Mouse (Mus musculus) lung, embryonic 16.5 days (tissue): ENCODE results near the gene Atg2b. TPM values are rescaled to one million over a fixed set of nuclear protein-coding genes. Genes with fewer than 3 reads are reported as not detected.

Experiments
- ATAC-seq: fragments of 200-750 bp; cut with Nextera tagmentation; 2 replicates; pipeline ENCODE4 v1.8.0; 2017; ENCODE audit warnings: low read depth, mild to moderate bottlenecking, moderate library complexity
- H3K27ac ChIP-seq: fragments of 300-500 bp; sonication (generic); 2 replicates; pipeline ENCODE4 v1.5.1; 2014; ENCODE audit warnings: mild to moderate bottlenecking, control low read depth, low read length
- H3K27me3 ChIP-seq: fragments of 300-500 bp; sonication (generic); 2 replicates; pipeline ENCODE4 v1.6.1; 2014; ENCODE audit warnings: low read depth, low read length, mixed read lengths; ENCODE audit not compliant: control insufficient read depth, insufficient read depth
- H3K36me3 ChIP-seq: fragments of 300-500 bp; sonication (generic); 2 replicates; pipeline ENCODE4 v1.6.1; 2014; ENCODE audit warnings: low read length; ENCODE audit not compliant: control insufficient read depth, insufficient read depth
- H3K4me1 ChIP-seq: fragments of 300-500 bp; sonication (generic); replicated peaks from 2 replicates; pipeline ENCODE4 v1.6.1; 2014; ENCODE audit warnings: low read length, mixed read lengths; ENCODE audit not compliant: control insufficient read depth, insufficient read depth
- H3K4me2 ChIP-seq: fragments of 300-500 bp; sonication (generic); 2 replicates; pipeline ENCODE4 v1.6.1; 2014; ENCODE audit warnings: low read depth, low read length, control low read depth
- H3K4me3 ChIP-seq: fragments of 300-500 bp; sonication (generic); 2 replicates; pipeline ENCODE4 v1.5.1; 2014; ENCODE audit warnings: mild to moderate bottlenecking, low read length, control low read depth
- H3K9ac ChIP-seq: fragments of 300-500 bp; sonication (generic); 2 replicates; pipeline ENCODE4 v1.6.1; 2014; ENCODE audit warnings: low read length, control low read depth
- H3K9me3 ChIP-seq: fragments of 300-500 bp; sonication (generic); 2 replicates; pipeline ENCODE4 v1.6.1; 2016; ENCODE audit warnings: low read length; ENCODE audit not compliant: control insufficient read depth
- WGBS: fragments of 180-500 bp; shearing (Covaris S2); extraction: QIAGEN DNeasy Blood & Tissue Kit; methylation state at CpG from one replicate; pipeline ENCODE4 v1.1.7; 2014; 5-methylcytosine and 5-hydroxymethylcytosine counted together
- polyA plus RNA-seq: library from polyadenylated mRNA; unstranded; fragments of >200 nt; fragmentation: Nextera tagmentation; extraction: Ambion mirVana; gene quantifications from 2 replicates; pipeline ENCODE4 v1.2.1, GENCODE M21; 2015

The Atg2b gene
- polyA plus RNA-seq, 1 experiment from 2014 or later, result 11.1 TPM

DNA sequence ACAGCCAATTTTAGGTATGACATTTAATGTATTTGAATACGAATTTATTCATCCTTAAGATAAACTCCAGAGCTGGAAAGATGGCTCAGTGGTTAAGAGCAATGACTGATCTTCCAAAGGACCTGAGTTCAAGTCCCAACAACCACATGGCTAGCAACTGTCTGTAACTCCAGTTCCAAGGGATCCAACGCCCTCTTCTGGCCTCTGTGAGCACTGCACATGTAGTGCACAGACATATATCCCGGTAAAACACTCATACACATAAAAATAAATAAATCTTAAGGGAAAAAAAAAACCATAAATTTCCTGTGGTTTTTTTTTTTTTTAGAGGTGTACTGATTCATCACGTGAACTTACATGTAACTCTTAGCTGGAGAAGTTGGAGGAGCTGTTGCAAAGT, 47.5 kb downstream of the Atg2b start:
- H3K27me3 ChIP-seq, result no peaks in the 10 kb centered on the region
- H3K4me3 ChIP-seq, result no peak overlapping the region
- H3K4me2 ChIP-seq, result no peak overlapping the region
- no peak overlapping the region for H3K9ac ChIP-seq
- no peak overlapping the region for H3K27ac ChIP-seq
- H3K36me3 ChIP-seq, result peaks cover 61% of the 10 kb centered on the region
- H3K4me1 ChIP-seq, result no peaks in the 10 kb centered on the region
- H3K9me3 ChIP-seq, result no peaks in the 10 kb centered on the region
- 77% methylated on average over 4 of the region's 4 CpGs for WGBS
- no peak for ATAC-seq

DNA sequence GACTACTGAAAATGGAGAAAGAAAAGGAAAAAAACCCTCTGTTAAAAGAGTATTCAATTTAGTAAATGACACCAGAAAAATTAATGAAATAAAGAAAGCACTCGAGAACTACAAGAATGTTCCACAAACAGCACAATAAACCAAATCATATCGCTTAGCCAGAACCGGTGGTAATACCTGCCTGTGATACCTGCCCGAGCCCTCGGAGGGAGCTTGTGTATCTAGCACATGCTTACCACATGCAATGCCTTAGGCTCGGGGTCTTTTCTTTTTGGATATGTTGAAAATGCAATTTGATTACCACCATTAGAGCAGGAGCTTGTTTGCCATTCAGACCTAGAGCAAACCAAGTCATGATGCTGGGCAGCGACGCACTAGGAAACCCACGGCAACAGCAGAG, 48.5 kb downstream of the Atg2b start:
- Histone ChIP-seq H3K27ac (no peak overlapping the region), H3K9ac (no peak overlapping the region), H3K4me3 (no peak overlapping the region), H3K4me2 (no peak overlapping the region), H3K36me3 (peaks cover 60% of the 10 kb centered on the region), H3K9me3 (no peaks in the 10 kb centered on the region), H3K4me1 (no peaks in the 10 kb centered on the region), H3K27me3 (no peaks in the 10 kb centered on the region)
- WGBS, result 88% methylated on average over 9 of the region's 9 CpGs
- no peak for ATAC-seq

DNA sequence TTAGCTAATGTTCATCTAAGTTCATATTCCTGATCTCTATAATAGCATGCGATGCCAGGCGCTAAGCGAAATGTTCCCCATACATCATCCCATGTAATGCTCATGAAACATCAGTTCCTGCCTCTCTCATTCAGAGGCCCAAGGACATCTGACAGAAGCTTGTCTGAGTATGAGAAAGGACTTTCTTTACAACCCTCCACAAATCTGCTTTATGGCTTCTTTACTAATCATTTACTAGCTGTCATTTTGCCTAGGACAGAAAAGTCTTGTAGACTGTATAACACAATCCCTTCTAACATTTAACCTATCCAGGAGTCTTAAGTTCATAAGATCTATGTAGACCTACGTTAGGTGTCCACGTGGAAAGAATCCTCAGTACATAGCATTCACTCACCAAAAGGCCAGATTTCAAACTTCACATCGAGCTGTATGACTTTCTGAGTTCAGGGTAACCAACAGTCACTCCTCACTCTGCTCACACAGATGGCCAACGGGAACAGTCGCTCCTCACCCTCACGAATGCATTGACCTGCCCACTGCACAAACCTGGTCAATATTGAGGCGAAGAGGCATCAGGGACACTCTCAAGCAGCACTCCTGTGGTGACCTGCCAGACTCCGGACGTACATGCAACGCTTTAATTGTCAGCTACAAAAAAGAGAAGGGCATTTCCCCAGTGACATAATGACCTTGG, 50.5 kb downstream of the Atg2b start:
- no peak for ATAC-seq
- Histone ChIP-seq H3K4me2 (no peak overlapping the region), H3K27ac (no peak overlapping the region), H3K27me3 (no peaks in the 10 kb centered on the region), H3K9ac (no peak overlapping the region), H3K4me3 (no peak overlapping the region), H3K9me3 (no peaks in the 10 kb centered on the region), H3K36me3 (peaks cover 47% of the 10 kb centered on the region), H3K4me1 (no peaks in the 10 kb centered on the region)
- 93% methylated on average over 13 of the region's 13 CpGs for WGBS

DNA sequence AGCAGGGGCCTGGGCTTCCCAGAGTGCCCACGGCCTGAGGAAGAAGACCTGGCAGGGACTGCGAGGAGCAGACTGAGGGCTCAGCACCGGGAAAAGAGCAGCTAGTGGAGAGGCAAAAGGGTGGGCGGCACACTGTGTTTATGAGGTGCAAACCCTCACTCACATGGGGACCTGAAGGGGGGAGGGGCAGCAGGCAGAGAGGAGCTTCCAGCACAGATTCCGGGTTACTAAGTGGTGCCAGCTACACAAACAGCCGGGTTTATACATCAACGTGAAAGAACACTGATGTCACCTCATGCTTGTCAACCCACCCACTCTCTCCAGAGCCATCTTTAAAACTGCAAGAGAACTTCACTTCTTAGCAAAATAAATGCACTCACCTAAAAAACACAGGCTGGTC, 59.2 kb downstream of the Atg2b start:
- Histone ChIP-seq H3K36me3 (peaks cover 26% of the 10 kb centered on the region), H3K4me3 (no peak overlapping the region), H3K9ac (no peak overlapping the region), H3K9me3 (no peaks in the 10 kb centered on the region), H3K4me2 (no peak overlapping the region), H3K27ac (no peak overlapping the region), H3K4me1 (no peaks in the 10 kb centered on the region), H3K27me3 (no peaks in the 10 kb centered on the region)
- ATAC-seq, result no peak
- WGBS, result 50% methylated on average over 7 of the region's 7 CpGs

DNA sequence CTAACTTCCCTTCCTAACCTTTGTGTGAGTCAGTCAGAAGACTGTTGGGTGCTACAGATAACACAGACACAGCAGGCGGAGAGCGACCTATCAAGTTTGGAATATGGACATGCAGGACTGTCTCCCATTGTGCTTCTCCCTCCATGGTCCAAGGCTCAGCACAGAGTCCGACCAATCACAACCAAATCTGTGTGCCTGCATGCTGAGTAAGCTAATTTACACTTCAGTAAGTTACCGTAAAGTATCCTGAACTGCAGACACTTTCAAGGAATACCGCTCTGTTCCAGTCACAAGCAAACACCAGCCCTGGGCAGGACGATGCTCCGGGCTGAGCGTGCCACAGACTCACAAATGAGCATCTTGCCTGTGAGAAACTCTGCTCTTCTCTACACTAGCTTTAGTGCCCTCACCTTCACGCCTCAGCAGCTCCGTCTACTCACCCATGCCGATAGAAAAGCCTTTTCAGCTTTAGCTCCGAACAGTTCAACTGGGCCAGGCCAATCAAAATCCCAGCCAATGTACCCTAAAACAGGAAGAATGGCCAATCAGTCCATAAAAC, 62.0 kb downstream of the Atg2b start:
- ATAC-seq, result no peak
- no peaks in the 10 kb centered on the region for H3K27me3 ChIP-seq
- H3K36me3 ChIP-seq, result peaks cover 39% of the 10 kb centered on the region
- no peaks in the 10 kb centered on the region for H3K9me3 ChIP-seq
- no peak overlapping the region for H3K4me2 ChIP-seq
- H3K4me1 ChIP-seq, result no peaks in the 10 kb centered on the region
- no peak overlapping the region for H3K9ac ChIP-seq
- no peak overlapping the region for H3K27ac ChIP-seq
- 92% methylated on average over 12 of the region's 12 CpGs for WGBS
- H3K4me3 ChIP-seq, result no peak overlapping the region

DNA sequence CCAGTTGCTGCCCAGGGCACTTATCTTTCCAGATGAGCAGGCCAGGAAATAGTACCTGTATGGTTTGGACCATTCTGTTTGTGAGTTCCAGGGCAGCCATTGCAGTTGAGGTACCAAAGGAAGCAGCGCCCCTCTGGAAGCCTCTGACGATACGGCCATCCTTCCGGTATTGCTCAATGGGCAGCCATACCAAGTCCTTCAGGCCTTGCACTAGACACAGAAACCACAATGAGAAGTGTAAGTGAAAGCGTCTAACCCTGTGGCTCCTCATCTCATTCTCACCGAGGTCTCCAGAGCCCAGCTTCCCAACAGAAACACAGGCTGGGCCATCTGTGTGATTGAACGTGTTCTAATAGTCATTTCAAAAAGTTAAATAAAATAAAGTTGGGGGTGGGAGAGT, 63.0 kb downstream of the Atg2b start:
- Histone ChIP-seq H3K27ac (no peak overlapping the region), H3K27me3 (no peaks in the 10 kb centered on the region), H3K4me1 (no peaks in the 10 kb centered on the region), H3K36me3 (peaks cover 42% of the 10 kb centered on the region), H3K4me3 (no peak overlapping the region), H3K9ac (no peak overlapping the region), H3K4me2 (no peak overlapping the region), H3K9me3 (no peaks in the 10 kb centered on the region)
- WGBS, result 95% methylated on average over 7 of the region's 7 CpGs
- no peak for ATAC-seq

DNA sequence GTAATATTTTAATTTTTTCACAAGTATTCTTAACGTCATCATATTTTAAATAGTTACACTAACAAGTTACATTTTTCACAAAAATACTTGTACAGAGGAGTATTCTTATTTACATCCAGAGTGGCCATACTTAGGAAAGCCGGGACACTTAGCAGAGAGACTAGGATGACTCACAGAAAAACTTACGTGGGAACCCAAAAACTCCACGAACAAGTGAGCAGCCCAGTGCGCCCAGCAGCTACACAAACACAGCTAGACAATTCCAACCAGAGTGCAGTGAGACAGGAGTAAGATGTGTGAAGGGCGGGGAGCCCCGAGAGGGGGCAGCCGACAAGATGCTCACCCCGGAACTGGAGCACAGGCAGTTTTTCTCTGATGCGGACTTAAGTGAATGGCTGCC, 71.5 kb downstream of the Atg2b start:
- 85% methylated on average over 10 of the region's 10 CpGs for WGBS
- Histone ChIP-seq H3K9me3 (no peaks in the 10 kb centered on the region), H3K36me3 (peaks cover 8% of the 10 kb centered on the region; the same call in 1 of the 2 replicates), H3K27me3 (no peaks in the 10 kb centered on the region), H3K9ac (no peak overlapping the region), H3K4me1 (no peaks in the 10 kb centered on the region), H3K4me2 (no peak overlapping the region), H3K27ac (no peak overlapping the region), H3K4me3 (no peak overlapping the region)
- ATAC-seq, result no peak

DNA sequence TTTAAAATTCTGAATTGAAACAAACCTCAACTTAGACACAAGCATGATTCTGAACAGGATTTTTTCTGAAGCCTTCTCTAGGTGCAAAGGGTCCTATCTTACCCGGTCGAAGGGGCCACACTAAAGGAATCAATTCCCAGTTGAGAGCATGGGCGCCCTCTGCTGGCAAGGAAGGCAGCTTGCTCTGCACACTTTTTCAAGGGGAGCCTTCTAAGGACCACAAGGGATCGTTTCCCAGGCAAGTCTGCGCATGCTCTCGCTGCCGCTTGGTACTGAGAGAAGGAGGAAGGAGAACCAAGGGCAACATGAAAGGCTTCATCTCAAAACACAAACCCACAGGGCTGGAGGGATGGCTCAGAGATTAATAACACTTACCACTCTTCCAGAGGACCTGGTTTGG, 73.3 kb downstream of the Atg2b start:
- no peaks in the 10 kb centered on the region for H3K9me3 ChIP-seq
- H3K27ac ChIP-seq, result no peak overlapping the region
- H3K9ac ChIP-seq, result no peak overlapping the region
- WGBS, result 10% methylated on average over 7 of the region's 7 CpGs
- no peaks in the 10 kb centered on the region for H3K36me3 ChIP-seq
- ATAC-seq, result peak; percentile 61; the same call in 1 of the 2 replicates
- H3K27me3 ChIP-seq, result no peaks in the 10 kb centered on the region
- H3K4me3 ChIP-seq, result no peak overlapping the region
- H3K4me2 ChIP-seq, result no peak overlapping the region
- H3K4me1 ChIP-seq, result no peaks in the 10 kb centered on the region

DNA sequence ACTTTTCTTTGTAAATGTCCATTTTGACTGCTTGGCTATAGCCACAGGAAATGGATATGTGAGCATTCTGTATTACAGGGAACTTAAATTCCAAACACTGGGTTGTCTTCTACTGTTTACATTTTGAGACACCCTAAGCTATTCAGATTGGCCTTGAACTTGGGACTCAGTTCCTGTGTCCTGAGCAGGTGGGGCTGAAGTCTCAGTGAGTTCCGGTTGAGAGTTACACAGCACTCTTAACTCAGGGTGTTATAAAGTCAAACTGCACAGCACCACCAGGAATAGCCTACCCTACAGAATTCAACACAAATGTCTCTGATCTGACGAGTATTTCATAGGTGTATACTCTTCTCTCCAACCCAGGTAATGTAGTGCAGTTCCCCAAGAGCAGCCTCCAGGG, 74.0 kb downstream of the Atg2b start:
- Histone ChIP-seq H3K4me2 (no peak overlapping the region), H3K27ac (no peak overlapping the region), H3K27me3 (no peaks in the 10 kb centered on the region), H3K36me3 (no peaks in the 10 kb centered on the region), H3K9ac (no peak overlapping the region), H3K4me3 (no peak overlapping the region), H3K4me1 (no peaks in the 10 kb centered on the region), H3K9me3 (no peaks in the 10 kb centered on the region)
- WGBS, result 76% methylated on average over 2 of the region's 2 CpGs
- no peak for ATAC-seq
